Mouse (Mus musculus): ENCODE measurements around the gene Trmu.

DNA sequence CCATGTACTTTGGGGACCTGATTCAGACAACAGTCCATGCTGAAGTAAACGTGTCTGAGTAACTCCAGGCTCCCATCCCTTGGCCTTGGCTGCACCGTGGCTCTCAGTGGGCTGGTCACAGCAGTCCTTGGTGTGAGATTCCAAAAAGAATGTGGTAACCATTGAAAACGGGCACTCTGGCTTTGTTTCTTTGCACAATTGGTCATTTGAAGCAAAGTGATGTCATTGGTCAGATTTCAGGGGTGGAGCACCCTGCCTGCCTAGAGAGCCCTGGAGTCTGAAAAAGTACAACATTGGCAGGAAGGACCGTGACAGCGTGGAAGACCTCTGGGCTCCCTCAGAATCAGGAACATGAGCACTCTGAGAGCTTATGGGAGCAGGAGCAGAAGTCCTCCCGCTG, 20.3 kb downstream of the Trmu start:
- TF ChIP-seq POLR2A (IDR thresholded peaks at IDR 0.05; ENCODE audit: borderline replicate concordance, low read depth, low read length) (no peak), CTCF (IDR thresholded peaks at IDR 0.05; ENCODE audit: low read depth, low read length) (no peak)

Data from bone marrow macrophage, adult 2 months (primary cell).